Mouse (Mus musculus): ENCODE data around the gene Smurf1.

DNA sequence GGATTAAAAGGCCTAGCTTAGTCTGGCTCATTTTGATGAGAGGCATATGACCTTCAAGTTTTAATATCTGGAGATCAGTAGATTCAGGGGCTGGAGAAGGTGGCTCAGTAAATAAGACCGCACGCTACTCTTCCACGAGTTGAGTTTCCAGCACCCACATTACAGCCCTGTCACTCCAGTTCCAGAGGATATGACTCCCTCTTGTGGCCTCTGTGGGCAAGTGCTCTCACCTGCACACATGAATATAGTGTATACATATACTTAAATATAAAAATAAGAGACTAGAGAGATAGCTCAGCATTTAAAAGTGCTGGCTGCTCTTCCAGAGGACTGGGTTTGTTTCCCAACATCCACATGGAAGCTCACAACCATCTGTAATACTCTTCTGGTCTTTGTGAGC is 113.8 kb downstream of the Smurf1 start:
- TF ChIP-seq CTCF (IDR thresholded peaks at IDR 0.05; ENCODE audit: low read depth, low read length) = no peak
- TF ChIP-seq POLR2AphosphoS5 (IDR thresholded peaks at IDR 0.05; ENCODE audit: insufficient replicate concordance, low read depth, low read length) = no peak
- no peak for TF ChIP-seq GATA1 (IDR thresholded peaks at IDR 0.05; ENCODE audit: borderline replicate concordance, low read length)
- no peak for TF ChIP-seq TAL1 (conservative IDR thresholded peaks at IDR 0.05; ENCODE audit: low read depth, low read length)

Data from G1E (cell line).